Mouse (Mus musculus): Measurements from ENCODE around the gene Ccna1. TPM values are rescaled to one million over a fixed set of nuclear protein-coding genes. Genes with fewer than 3 reads are reported as not detected.
A peak's percentile ranks its signal among the peaks of the same experiment; 100 is the strongest.

Ccna1 gene
- 0.37 and 0.41 TPM in 2 replicates for polyA plus RNA-seq (2015; fragmentation: Nextera tagmentation; extraction: Ambion mirVana)

GRCm38 (mm10) chr3:55055038-55055746 is at the start of gene Ccna1:
TSS of gene Ccna1 (minus strand) at chr3:55055501.
- Histone ChIP-seq H3K4me1 (peaks cover 13% of the 10 kb centered on the region), H3K9ac (replicated peaks) (peak within 1 kb of the TSS; percentile 68), H3K27me3 (replicated peaks) (peaks cover 17% of the 10 kb centered on the region; the same call in 1 of the 2 replicates), H3K36me3 (no peaks in the 10 kb centered on the region), H3K27ac (replicated peaks) (no peak within 1 kb of the TSS), H3K9me3 (replicated peaks) (no peaks in the 10 kb centered on the region), H3K4me2 (peak within 1 kb of the TSS; percentile 99), H3K4me3 (replicated peaks) (peak within 1 kb of the TSS; percentile 70)
- WGBS = under 1% methylated on average over 63 of the region's 73 CpGs
- peak; percentile 95 for ATAC-seq (ENCODE audit: low FRiP score)

GRCm38 (mm10) chr3:55101092-55101491 is 45.8 kb upstream of the Ccna1 start:
- H3K4me1 ChIP-seq = peaks cover 11% of the 10 kb centered on the region
- H3K4me3 ChIP-seq (replicated peaks) = no peak overlapping the region
- ATAC-seq (ENCODE audit: low FRiP score) = no peak
- no peaks in the 10 kb centered on the region for H3K27me3 ChIP-seq (replicated peaks)
- no peak overlapping the region for H3K27ac ChIP-seq (replicated peaks)
- H3K4me2 ChIP-seq = no peak overlapping the region
- H3K9ac ChIP-seq (replicated peaks) = no peak overlapping the region
- no peaks in the 10 kb centered on the region for H3K36me3 ChIP-seq
- no peaks in the 10 kb centered on the region for H3K9me3 ChIP-seq (replicated peaks)

DNA sequence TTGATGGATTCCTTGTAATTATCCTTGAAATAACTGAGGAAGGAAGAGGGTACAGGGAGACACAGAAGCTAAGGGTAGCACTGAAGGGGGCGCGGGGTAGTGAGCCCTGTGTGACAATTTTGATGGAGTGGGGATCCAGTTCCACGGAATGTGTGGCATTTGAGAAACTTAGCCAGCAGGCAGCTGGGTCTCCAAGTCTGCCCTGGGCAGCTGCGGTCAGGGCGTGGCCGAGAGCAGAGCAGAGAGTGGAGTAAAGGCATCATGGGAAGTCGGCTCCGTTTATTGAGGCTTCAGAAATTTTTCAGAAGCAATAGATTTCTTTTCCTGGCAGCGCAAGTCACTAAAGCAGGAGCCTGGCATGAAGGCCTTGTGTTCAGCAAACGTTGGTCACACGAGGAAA is 43.7 kb upstream of the Ccna1 start:
- WGBS = 85% methylated on average over 11 of the region's 11 CpGs
- peaks cover 11% of the 10 kb centered on the region for H3K4me1 ChIP-seq
- H3K36me3 ChIP-seq = no peaks in the 10 kb centered on the region
- H3K27me3 ChIP-seq (replicated peaks) = no peaks in the 10 kb centered on the region
- no peak overlapping the region for H3K4me3 ChIP-seq (replicated peaks)
- H3K27ac ChIP-seq (replicated peaks) = no peak overlapping the region
- H3K9ac ChIP-seq (replicated peaks) = no peak overlapping the region
- ATAC-seq (ENCODE audit: low FRiP score) = no peak
- H3K4me2 ChIP-seq = no peak overlapping the region
- no peaks in the 10 kb centered on the region for H3K9me3 ChIP-seq (replicated peaks)

- WGBS = 23% methylated on average over 2 of the region's 2 CpGs
- H3K9me3 ChIP-seq (replicated peaks) = no peaks in the 10 kb centered on the region
- no peaks in the 10 kb centered on the region for H3K36me3 ChIP-seq
- H3K27me3 ChIP-seq (replicated peaks) = no peaks in the 10 kb centered on the region
- peak; percentile 41; the same call in 1 of the 2 replicates for ATAC-seq (ENCODE audit: low FRiP score)
- H3K4me2 ChIP-seq = no peak overlapping the region
- H3K4me1 ChIP-seq = peaks cover 11% of the 10 kb centered on the region
- H3K27ac ChIP-seq (replicated peaks) = no peak overlapping the region
- no peak overlapping the region for H3K4me3 ChIP-seq (replicated peaks)
- H3K9ac ChIP-seq (replicated peaks) = no peak overlapping the region
Measured at GRCm38 (mm10) chr3:55098014-55098413, 42.7 kb upstream of the Ccna1 start.

DNA sequence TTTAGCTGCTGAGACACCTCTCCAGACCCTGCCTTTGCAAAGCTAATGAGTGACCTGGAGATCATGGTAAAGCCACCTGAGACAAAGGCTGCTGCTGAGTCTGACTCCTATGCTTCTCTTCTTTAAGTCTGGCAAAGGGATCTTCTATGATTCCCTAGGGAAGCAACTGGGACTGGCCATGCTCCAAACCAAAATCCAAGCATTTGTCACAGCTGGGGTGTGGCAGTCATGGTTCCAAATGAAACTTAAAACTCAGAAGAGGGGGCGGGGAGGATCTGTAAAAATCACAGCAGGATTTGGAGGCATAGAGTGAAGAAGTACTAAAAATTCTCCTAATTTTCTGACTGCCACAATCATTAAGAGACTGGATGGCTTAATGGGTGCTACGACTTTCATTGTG is 41.9 kb upstream of the Ccna1 start:
- Histone ChIP-seq H3K36me3 (no peaks in the 10 kb centered on the region), H3K27ac (replicated peaks) (no peak overlapping the region), H3K9me3 (replicated peaks) (no peaks in the 10 kb centered on the region), H3K9ac (replicated peaks) (no peak overlapping the region), H3K4me1 (peaks cover 11% of the 10 kb centered on the region), H3K4me3 (replicated peaks) (no peak overlapping the region), H3K27me3 (replicated peaks) (no peaks in the 10 kb centered on the region), H3K4me2 (no peak overlapping the region)
- 40% methylated on average over 2 of the region's 2 CpGs for WGBS
- no peak for ATAC-seq (ENCODE audit: low FRiP score)

- no peaks in the 10 kb centered on the region for H3K27me3 ChIP-seq (replicated peaks)
- H3K27ac ChIP-seq (replicated peaks) = peak overlapping the region; percentile 49; the same call in 1 of the 2 replicates
- peaks cover 11% of the 10 kb centered on the region for H3K4me1 ChIP-seq
- H3K36me3 ChIP-seq = no peaks in the 10 kb centered on the region
- no peak overlapping the region for H3K4me2 ChIP-seq
- no peak overlapping the region for H3K9ac ChIP-seq (replicated peaks)
- H3K4me3 ChIP-seq (replicated peaks) = no peak overlapping the region
- no peaks in the 10 kb centered on the region for H3K9me3 ChIP-seq (replicated peaks)
- WGBS = 82% methylated on average over 2 of the region's 2 CpGs
- no peak for ATAC-seq (ENCODE audit: low FRiP score)
Measured at GRCm38 (mm10) chr3:55096655-55097005, 41.3 kb upstream of the Ccna1 start.

DNA sequence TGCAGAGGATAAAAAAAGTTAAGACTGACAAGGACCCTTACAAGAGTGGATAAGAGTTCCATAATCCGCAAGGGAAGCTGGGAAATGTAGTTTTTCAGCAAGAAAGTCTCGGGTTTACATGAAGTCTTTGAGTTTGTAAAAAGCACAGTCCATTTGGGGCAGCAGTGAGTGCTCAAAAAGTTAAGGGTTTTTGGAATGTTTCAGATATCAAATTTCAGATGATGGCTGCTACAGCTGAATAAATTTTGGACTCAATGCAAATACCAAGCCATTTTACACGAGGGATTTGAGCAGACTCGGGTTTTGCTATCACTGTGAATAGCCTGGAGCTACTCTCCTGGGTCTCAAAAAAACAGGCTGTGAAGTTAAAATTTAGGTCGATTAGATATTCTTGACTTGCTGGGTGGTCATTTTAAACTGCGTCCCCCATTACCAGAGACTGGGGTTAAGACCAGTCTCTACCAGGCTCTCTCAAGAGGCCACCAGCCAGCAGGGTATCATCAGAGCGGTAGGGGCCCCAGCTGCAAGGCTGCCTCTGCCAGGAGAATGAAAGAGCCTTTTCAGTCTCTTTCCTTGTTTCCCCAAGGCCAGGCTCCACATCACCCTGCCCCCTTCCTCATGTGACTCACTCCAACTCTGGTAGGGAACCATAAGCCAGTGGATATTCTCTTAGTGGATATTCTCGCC is 40.8 kb upstream of the Ccna1 start:
- ATAC-seq (ENCODE audit: low FRiP score) = 0 out of 2 replicates have a peak, but pooled peaks have one; percentile 47
- no peaks in the 10 kb centered on the region for H3K9me3 ChIP-seq (replicated peaks)
- no peak overlapping the region for H3K4me2 ChIP-seq
- H3K27me3 ChIP-seq (replicated peaks) = no peaks in the 10 kb centered on the region
- no peaks in the 10 kb centered on the region for H3K36me3 ChIP-seq
- H3K4me1 ChIP-seq = peaks cover 11% of the 10 kb centered on the region
- WGBS = 30% methylated on average over 8 of the region's 8 CpGs
- H3K9ac ChIP-seq (replicated peaks) = no peak overlapping the region
- peak overlapping the region; percentile 49; the same call in 1 of the 2 replicates for H3K27ac ChIP-seq (replicated peaks)
- no peak overlapping the region for H3K4me3 ChIP-seq (replicated peaks)

DNA sequence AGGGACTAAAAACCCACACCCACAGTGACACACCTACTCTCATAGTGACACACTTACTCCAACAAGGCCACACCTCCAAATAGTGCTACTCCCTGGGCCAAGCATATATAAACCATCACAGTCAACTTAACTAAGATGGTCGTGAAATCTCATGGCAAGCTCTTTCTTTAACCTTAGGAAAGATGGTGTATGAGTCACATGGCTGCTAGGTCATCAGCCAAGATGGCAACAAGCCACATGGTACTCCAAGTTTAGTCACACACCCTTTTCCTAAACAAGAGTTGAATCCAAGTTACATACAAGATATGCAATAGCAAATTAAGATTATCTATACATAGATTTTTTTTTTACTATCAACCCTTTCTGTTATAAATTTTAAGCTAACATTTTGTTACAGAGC is 37.9 kb upstream of the Ccna1 start:
- H3K36me3 ChIP-seq = no peaks in the 10 kb centered on the region
- no peak overlapping the region for H3K9ac ChIP-seq (replicated peaks)
- no peak overlapping the region for H3K27ac ChIP-seq (replicated peaks)
- H3K27me3 ChIP-seq (replicated peaks) = no peaks in the 10 kb centered on the region
- WGBS = 72% methylated on average over 1 of the region's 1 CpGs
- H3K4me3 ChIP-seq (replicated peaks) = no peak overlapping the region
- peaks cover 11% of the 10 kb centered on the region for H3K4me1 ChIP-seq
- no peak for ATAC-seq (ENCODE audit: low FRiP score)
- no peak overlapping the region for H3K4me2 ChIP-seq
- H3K9me3 ChIP-seq (replicated peaks) = no peaks in the 10 kb centered on the region

DNA sequence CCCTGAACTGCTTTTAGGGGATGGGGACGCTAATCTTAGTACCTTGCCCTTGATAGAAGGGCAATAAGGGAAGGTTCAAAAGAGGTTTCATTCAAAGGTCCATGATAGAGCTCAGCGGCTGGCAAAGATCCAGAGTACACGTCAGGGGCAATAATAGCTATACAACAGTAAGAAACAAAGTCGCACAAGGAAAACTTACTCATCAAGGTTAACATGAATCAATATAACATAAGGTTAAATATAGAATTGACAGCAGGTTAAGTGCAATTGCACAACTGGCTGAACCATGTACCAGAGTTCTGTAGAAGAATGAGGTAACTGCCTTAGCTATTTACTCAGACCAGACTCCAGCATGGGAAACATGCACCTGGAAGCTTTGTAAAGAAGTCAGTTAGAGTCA is 34.0 kb upstream of the Ccna1 start:
- H3K27ac ChIP-seq (replicated peaks) = no peak overlapping the region
- H3K9ac ChIP-seq (replicated peaks) = no peak overlapping the region
- no peak overlapping the region for H3K4me2 ChIP-seq
- no peaks in the 10 kb centered on the region for H3K9me3 ChIP-seq (replicated peaks)
- 81% methylated on average over 4 of the region's 4 CpGs for WGBS
- no peaks in the 10 kb centered on the region for H3K36me3 ChIP-seq
- ATAC-seq (ENCODE audit: low FRiP score) = no peak
- no peak overlapping the region for H3K4me3 ChIP-seq (replicated peaks)
- no peaks in the 10 kb centered on the region for H3K27me3 ChIP-seq (replicated peaks)
- no peaks in the 10 kb centered on the region for H3K4me1 ChIP-seq

GRCm38 (mm10) chr3:55088843-55089242 is 33.5 kb upstream of the Ccna1 start:
- 81% methylated on average over 3 of the region's 3 CpGs for WGBS

GRCm38 (mm10) chr3:55088359-55088758 is 33.1 kb upstream of the Ccna1 start:
- 75% methylated on average over 4 of the region's 4 CpGs for WGBS
- H3K27me3 ChIP-seq (replicated peaks) = no peaks in the 10 kb centered on the region
- no peaks in the 10 kb centered on the region for H3K9me3 ChIP-seq (replicated peaks)
- no peak overlapping the region for H3K9ac ChIP-seq (replicated peaks)
- no peak overlapping the region for H3K27ac ChIP-seq (replicated peaks)
- ATAC-seq (ENCODE audit: low FRiP score) = no peak
- no peaks in the 10 kb centered on the region for H3K4me1 ChIP-seq
- H3K4me2 ChIP-seq = no peak overlapping the region
- H3K4me3 ChIP-seq (replicated peaks) = no peak overlapping the region
- H3K36me3 ChIP-seq = no peaks in the 10 kb centered on the region

More at GRCm38 (mm10) chr3:55088843-55089242, 33.5 kb upstream of the Ccna1 start:
- Histone ChIP-seq H3K4me3 (replicated peaks) (no peak overlapping the region), H3K27ac (replicated peaks) (no peak overlapping the region), H3K9me3 (replicated peaks) (no peaks in the 10 kb centered on the region), H3K9ac (replicated peaks) (no peak overlapping the region), H3K4me1 (no peaks in the 10 kb centered on the region), H3K36me3 (no peaks in the 10 kb centered on the region), H3K27me3 (replicated peaks) (no peaks in the 10 kb centered on the region), H3K4me2 (no peak overlapping the region)
- no peak for ATAC-seq (ENCODE audit: low FRiP score)

GRCm38 (mm10) chr3:55087360-55087759 is 32.1 kb upstream of the Ccna1 start:
- Histone ChIP-seq H3K9ac (replicated peaks) (no peak overlapping the region), H3K9me3 (replicated peaks) (no peaks in the 10 kb centered on the region), H3K4me3 (replicated peaks) (no peak overlapping the region), H3K4me1 (no peaks in the 10 kb centered on the region), H3K4me2 (no peak overlapping the region), H3K27ac (replicated peaks) (no peak overlapping the region), H3K36me3 (no peaks in the 10 kb centered on the region), H3K27me3 (replicated peaks) (no peaks in the 10 kb centered on the region)
- no peak for ATAC-seq (ENCODE audit: low FRiP score)
- WGBS = 71% methylated on average over 4 of the region's 4 CpGs
